In genomic region chr1:40324955-40325702, GRCm38 (mm10) we compare ENCODE assay signal across 8 mouse cellular contexts. TPM values are rescaled to one million over a fixed set of nuclear protein-coding genes. Genes with fewer than 3 reads are reported as not detected.
DNase-seq lines count a peak whose midpoint lies in the region; ATAC-seq and TF ChIP-seq lines count a peak whose summit lies in the region.

No protein-coding gene starts in this region.

- H3K9me3 ChIP-seq in kidney, postnatal 0 days (replicated peaks; ENCODE audit: low read length) = no peaks in the 10 kb centered on the region
- H3K9me3 ChIP-seq in liver, embryonic 16.5 days (replicated peaks; ENCODE audit: control insufficient read depth, low read length) = no peaks in the 10 kb centered on the region

- peak overlapping the region; percentile 40 for H3K9ac ChIP-seq in kidney, postnatal 0 days (ENCODE audit: low read depth, low read length)
- peak overlapping the region; percentile 13 for H3K9ac ChIP-seq in liver, embryonic 16.5 days (ENCODE audit: low read depth, low read length)

- peak; percentile 40 for DNase-seq in kidney, postnatal 0 days (ENCODE audit: low spot score)
- DNase-seq in kidney, adult 9 months = no peak
- DNase-seq in splenic B cell, adult 2 months (ENCODE audit: low read depth, low spot score) = peak; percentile 17
- DNase-seq in layer of hippocampus, adult 9-11 months = no peak

- 4% methylated on average over 22 of the region's 22 CpGs for WGBS in kidney, postnatal 0 days
- 4% methylated on average over 22 of the region's 22 CpGs for WGBS in liver, embryonic 16.5 days (ENCODE audit: insufficient replicate concordance)

- H3K4me2 ChIP-seq in kidney, postnatal 0 days (ENCODE audit: low read length) = peak overlapping the region; percentile 72
- H3K4me2 ChIP-seq in liver, embryonic 16.5 days (ENCODE audit: low read depth, low read length) = peak overlapping the region; percentile 67

- no peak overlapping the region for H3K27ac ChIP-seq in kidney, postnatal 0 days
- no peak overlapping the region for H3K27ac ChIP-seq in liver, embryonic 16.5 days (ENCODE audit: low read length)

- peak overlapping the region; percentile 40 for H3K4me3 ChIP-seq in kidney, postnatal 0 days (replicated peaks; ENCODE audit: low read depth, low read length)
- H3K4me3 ChIP-seq in liver, embryonic 16.5 days (ENCODE audit: low read depth, low read length) = peak overlapping the region; percentile 55

- no peaks in the 10 kb centered on the region for H3K27me3 ChIP-seq in kidney, postnatal 0 days (ENCODE audit: insufficient read depth, low read length)
- peaks cover 7% of the 10 kb centered on the region for H3K27me3 ChIP-seq in liver, embryonic 16.5 days (ENCODE audit: control insufficient read depth, insufficient read depth, low read depth, low read length)
- H3K27me3 ChIP-seq in splenic B cell, adult 2 months (ENCODE audit: control insufficient read depth, insufficient read depth, low read length, poor library complexity, severe bottlenecking) = no peaks in the 10 kb centered on the region

- TF ChIP-seq CTCF in kidney, postnatal 0 days (IDR thresholded peaks at IDR 0.05; ENCODE audit: low read depth) = no peak

- H3K4me1 ChIP-seq in kidney, postnatal 0 days (replicated peaks; ENCODE audit: insufficient read depth, low read length) = peaks cover 6% of the 10 kb centered on the region; the same call in 1 of the 2 replicates
- H3K4me1 ChIP-seq in liver, embryonic 16.5 days (ENCODE audit: control insufficient read depth, low read depth, low read length) = peaks cover 20% of the 10 kb centered on the region

- ATAC-seq in kidney, postnatal 0 days (replicated peaks; ENCODE audit: low FRiP score, low read depth) = no peak
- ATAC-seq in common myeloid progenitor, adult 5-6 weeks (replicated peaks; ENCODE audit: low read depth, poor library complexity, severe bottlenecking) = peak; percentile 19
- 0 out of 4 replicates have a peak, but pooled peaks have one; percentile 7 to 23 for ATAC-seq in hematopoietic stem cell, adult 5-6 weeks (replicated peaks in 1 of 2; ENCODE audit: insufficient read depth in 1 of 2, low FRiP score in 2 of 2, low TSS enrichment in 1 of 2, low read depth in 1 of 2, poor library complexity in 2 of 2, severe bottlenecking in 2 of 2)
- ATAC-seq in liver, embryonic 16.5 days (ENCODE audit: low read depth) = no peak
- no peak for ATAC-seq in cerebellum, adult (ENCODE audit: insufficient number of reproducible peaks, low FRiP score, low TSS enrichment)

- H3K36me3 ChIP-seq in kidney, postnatal 0 days (ENCODE audit: insufficient read depth, low read length) = no peaks in the 10 kb centered on the region
- no peaks in the 10 kb centered on the region for H3K36me3 ChIP-seq in liver, embryonic 16.5 days (ENCODE audit: control insufficient read depth, insufficient read depth)
- H3K36me3 ChIP-seq in splenic B cell, adult 2 months (ENCODE audit: control insufficient read depth, insufficient read depth, low read length, poor library complexity, severe bottlenecking) = no peaks in the 10 kb centered on the region

RNA-seq across cellular contexts. Expression of gene Il1rl2, which starts 0.7 kb away (rescaled TPM):
- 7.5 and 7.8 TPM in 2 replicates for polyA plus RNA-seq in kidney, postnatal 0 days (2015; fragmentation: Nextera tagmentation; extraction: Ambion mirVana)
- 1.4 and 4.2 TPM in 2 replicates for total RNA-seq in common myeloid progenitor, adult 5-6 weeks (2017)
- 5.4 and 6.4 TPM in 2 replicates for total RNA-seq in hematopoietic stem cell, adult 5-6 weeks (2017)
- polyA plus RNA-seq in liver, embryonic 16.5 days (2015; fragmentation: Nextera tagmentation; extraction: Ambion mirVana) = 1.2 and 1.5 TPM in 2 replicates

Comparison
In these comparisons a context has a peak if more than half of its experiments do, and no peak if none do; other contexts are left out.
1. DNase-seq: peak in kidney, postnatal 0 days (single experiment) and splenic B cell, adult 2 months (single experiment); none in kidney, adult 9 months (single experiment) and layer of hippocampus, adult 9-11 months (single experiment).
2. ATAC-seq: peak in common myeloid progenitor, adult 5-6 weeks (single experiment) and hematopoietic stem cell, adult 5-6 weeks (2 of 2); none in kidney, postnatal 0 days (single experiment), liver, embryonic 16.5 days (single experiment) and cerebellum, adult (single experiment).